14 mouse cellular contexts compared by ENCODE assay signal in genomic region chr13:38597076-38597475, GRCm38 (mm10). TPM values are rescaled to one million over a fixed set of nuclear protein-coding genes. Genes with fewer than 3 reads are reported as not detected.
DNase-seq lines count a peak whose midpoint lies in the region; ATAC-seq and TF ChIP-seq lines count a peak whose summit lies in the region.
"Had no signal": no experiment of that assay in that cellular context is flagged by ENCODE, and none has a peak within 500 bp of the region (broad histone marks: within the 10 kb centered on the region; RNA-seq: fewer than 3 reads in every experiment).

No protein-coding gene starts in this region.

- no peaks in the 10 kb centered on the region for H3K27me3 ChIP-seq in heart, postnatal 0 days (ENCODE audit: control insufficient read depth, insufficient read depth, low read length)
- H3K27me3 ChIP-seq in lung, postnatal 0 days (replicated peaks; ENCODE audit: insufficient read depth, low read length) = no peaks in the 10 kb centered on the region

- H3K9me3 ChIP-seq in heart, postnatal 0 days (replicated peaks; ENCODE audit: control insufficient read depth, low read length) = no peaks in the 10 kb centered on the region
- no peaks in the 10 kb centered on the region for H3K9me3 ChIP-seq in lung, postnatal 0 days (ENCODE audit: low read length)
- H3K9me3 ChIP-seq: G1E had no signal

- intact Hi-C loops in heart, postnatal 25 days (cut with DNase I) = loop anchor here (1.0 to 5.0 kb wide), 2 partner anchors 255 to 530 kb away; no protein-coding TSS in a partner anchor

- no peak overlapping the region for H3K4me3 ChIP-seq in heart, postnatal 0 days (ENCODE audit: low read depth, low read length)
- no peak overlapping the region for H3K4me3 ChIP-seq in lung, postnatal 0 days (ENCODE audit: low read depth, low read length)
- H3K4me3 ChIP-seq in lung, adult 2 months (replicated peaks; ENCODE audit: extremely low read depth, low read depth, low read length) = no peak overlapping the region

- DNase-seq in heart, postnatal 0 days (ENCODE audit: low spot score) = no peak
- DNase-seq in heart, postnatal 25 days (ENCODE audit: low spot score) = no peak
- DNase-seq in lung, postnatal 0 days (ENCODE audit: low spot score) = peak; percentile 60
- no peak for DNase-seq in lung, adult 2 months
- peak; percentile 43 for DNase-seq in Muller cell, postnatal 12 days (ENCODE audit: inconsistent ontology term)
- peak; percentile 21 for DNase-seq in induced T-regulatory cell, adult 2 months (ENCODE audit: low read depth)
- no peak for DNase-seq in c-Kit-positive CD71-positive TER-119-positive erythroid progenitor cells, embryonic 14.5 days (ENCODE audit: low spot score)
- DNase-seq in T-cell, adult 2 months (ENCODE audit: low spot score) = no peak
- DNase-seq: adrenal gland, adult 2 months; heart, adult 11 months; heart, postnatal 36 days; kidney, adult 18-20 months; layer of hippocampus, adult 9-11 months had no signal

- peaks cover 8% of the 10 kb centered on the region for H3K4me1 ChIP-seq in heart, postnatal 0 days (ENCODE audit: control insufficient read depth, insufficient read depth)
- no peaks in the 10 kb centered on the region; the same call in 1 of the 2 replicates for H3K4me1 ChIP-seq in lung, postnatal 0 days (ENCODE audit: insufficient read depth, low read depth, low read length)
- H3K4me1 ChIP-seq in lung, adult 2 months (ENCODE audit: control insufficient read depth, insufficient read depth, low read length) = peaks cover 6% of the 10 kb centered on the region

- no peak overlapping the region for H3K4me2 ChIP-seq in heart, postnatal 0 days (ENCODE audit: low read depth, low read length)
- H3K4me2 ChIP-seq in lung, postnatal 0 days (replicated peaks; ENCODE audit: low read depth, low read length) = no peak overlapping the region

- H3K9ac ChIP-seq in heart, postnatal 0 days (replicated peaks; ENCODE audit: low read depth, low read length) = no peak overlapping the region
- H3K9ac ChIP-seq in lung, postnatal 0 days (replicated peaks; ENCODE audit: low read depth) = no peak overlapping the region

- TF ChIP-seq EP300 in heart, postnatal 0 days (IDR thresholded peaks at IDR 0.05; ENCODE audit: low read depth) = no peak
- TF ChIP-seq EP300 in lung, postnatal 0 days (IDR thresholded peaks at IDR 0.05) = no peak

- peak; percentile 18 for TF ChIP-seq CTCF in heart, postnatal 0 days (IDR thresholded peaks at IDR 0.05; ENCODE audit: low read depth)
- peak; percentile 50 for TF ChIP-seq CTCF in lung, postnatal 0 days (IDR thresholded peaks at IDR 0.05)
- no peak for TF ChIP-seq CTCF in lung, adult 2 months (IDR thresholded peaks at IDR 0.05; ENCODE audit: insufficient read depth, low read length)

- H3K27ac ChIP-seq in heart, postnatal 0 days (ENCODE audit: low read depth) = no peak overlapping the region
- no peak overlapping the region for H3K27ac ChIP-seq in lung, postnatal 0 days (ENCODE audit: low read length)

- WGBS in heart, postnatal 0 days = 51% methylated on average over 3 of the region's 3 CpGs
- 46% methylated on average over 3 of the region's 3 CpGs for WGBS in lung, postnatal 0 days
- WGBS in lung, adult 2 months = 48% methylated on average over 3 of the region's 3 CpGs

- H3K36me3 ChIP-seq in heart, postnatal 0 days (replicated peaks; ENCODE audit: control insufficient read depth, insufficient read depth, low read length) = no peaks in the 10 kb centered on the region
- no peaks in the 10 kb centered on the region for H3K36me3 ChIP-seq in lung, postnatal 0 days (ENCODE audit: insufficient read depth, low read length)

- ATAC-seq in heart, postnatal 0 days (ENCODE audit: insufficient read depth, low read depth) = no peak
- ATAC-seq in lung, postnatal 0 days = no peak

- TF ChIP-seq POLR2A in lung, adult 2 months (IDR thresholded peaks at IDR 0.05; ENCODE audit: borderline replicate concordance, extremely low read depth, low read depth, low read length) = no peak

RNA-seq across cellular contexts. Expression of gene Bloc1s5, which starts 37.8 kb away (rescaled TPM):
- total RNA-seq in heart, postnatal 0 days (2014; rRNA removed; ENCODE audit: low replicate concordance) = 8.5 and 10.4 TPM in 2 replicates
- 17.1 and 21.7 TPM in 2 replicates for polyA plus RNA-seq in heart, postnatal 0 days (2015; fragmentation: Nextera tagmentation; extraction: Ambion mirVana)
- total RNA-seq in heart, postnatal 25 days (2021) = 10 to 100 TPM in 1 of 2 experiments, 1 to 10 TPM in 1; 8.9 to 10.2 TPM
- 13.6 and 15.8 TPM in 2 replicates for polyA plus RNA-seq in lung, postnatal 0 days (2015; fragmentation: Nextera tagmentation; extraction: Ambion mirVana)
- polyA plus RNA-seq in lung, adult 2 months (2012; rRNA removed) = 4.2 and 5.6 TPM in 2 replicates

Comparison
In these comparisons a context has a peak if more than half of its experiments do, and no peak if none do; other contexts are left out.
1. DNase-seq: peak in lung, postnatal 0 days (single experiment), Muller cell, postnatal 12 days (single experiment) and induced T-regulatory cell, adult 2 months (single experiment); none in heart, postnatal 0 days (single experiment), heart, postnatal 25 days (single experiment), lung, adult 2 months (single experiment), c-Kit-positive CD71-positive TER-119-positive erythroid progenitor cells, embryonic 14.5 days (single experiment) and T-cell, adult 2 months (single experiment).